Mouse (Mus musculus) liver, embryonic 14.5 days (tissue): ENCODE measurements around the gene Dmrt2.

Experiments
- CTCF ChIP-seq: IDR thresholded peaks from 2 replicates; pipeline ENCODE4 v1.5.1; 2016; ENCODE audit warnings: antibody characterized with exemption, low read depth, control low read depth
- EP300 ChIP-seq: IDR thresholded peaks from 2 replicates; pipeline ENCODE4 v1.6.1; 2016; ENCODE audit warnings: antibody characterized with exemption, low read depth

GRCm38 (mm10) chr19:25648701-25649100, 23.5 kb upstream of the Dmrt2 start:
- TF ChIP-seq CTCF (no peak), EP300 (no peak)
